Mouse (Mus musculus) urinary bladder, postnatal 10 days (tissue): ENCODE measurements around the gene Defa36.
"Not testable (repeated sequence)": the region's sequence is repeated elsewhere in the genome, so short reads cannot be mapped to it uniquely, and the experiment has no call there.

Experiments
- DNase-seq: peaks from one replicate; pipeline ENCODE4 v3.0.0; 2022; ENCODE audit warnings: low spot score

Defa36 gene

DNA sequence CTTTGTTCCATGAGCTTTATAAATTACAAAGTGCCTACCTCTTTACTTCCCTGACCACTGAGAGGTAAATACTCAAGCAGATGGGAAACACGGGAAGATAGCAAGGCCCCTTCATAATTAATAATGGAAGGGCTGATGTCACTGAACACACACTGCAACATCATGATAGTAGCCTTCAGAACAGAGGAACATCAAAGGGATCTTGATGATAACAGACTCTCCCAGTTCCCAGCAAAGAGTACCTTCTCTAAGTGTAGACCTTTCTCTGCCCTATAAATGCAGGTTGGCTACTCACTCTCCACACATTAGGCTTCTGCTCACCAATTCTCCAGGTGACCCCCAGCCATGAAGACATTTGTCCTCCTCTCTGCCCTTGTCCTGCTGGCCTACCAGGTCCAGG, at the start of gene Defa36:
Defa36 (plus strand) TSS at position 301 of the 400 bp plus-strand sequence.
- not testable (repeated sequence) for DNase-seq

GRCm38 (mm10) chr8:21378215-21378614, 49.0 kb upstream of the Defa36 start, which contains the start of gene Defa2:
Gene Defa2 (plus strand): TSS chr8:21378515.
- DNase-seq, result not testable (repeated sequence)

GRCm38 (mm10) chr8:21391511-21391910, 35.7 kb upstream of the Defa36 start, which contains the start of gene Defa33:
Gene Defa33 (plus strand): TSS chr8:21391811.
- not testable (repeated sequence) for DNase-seq

DNA sequence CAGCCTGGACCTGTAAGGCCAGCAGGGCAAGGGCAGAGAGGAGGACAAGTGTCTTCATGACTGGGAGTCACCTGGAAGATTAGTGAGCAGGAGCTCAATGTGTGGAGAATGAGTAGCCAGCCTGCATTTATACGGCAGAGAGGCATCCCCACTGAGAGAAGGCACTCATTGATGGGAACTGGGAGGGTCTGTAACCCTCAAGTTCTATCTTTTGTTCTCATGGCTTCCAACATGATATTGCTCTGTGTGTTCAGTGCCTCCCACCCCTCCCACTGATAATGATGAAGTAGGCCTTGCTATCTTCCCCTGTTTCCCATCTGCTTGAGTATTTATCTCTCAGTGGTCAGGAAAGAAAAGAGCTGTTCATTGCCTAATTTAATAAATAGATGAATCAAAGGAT, 29.2 kb downstream of the Defa36 start, which contains the start of gene Gm7849:
Gm7849 (minus strand) TSS at position 101 of the 400 bp plus-strand sequence.
- not testable (repeated sequence) for DNase-seq
